ENCODE assay signal across 14 mouse cellular contexts in the genomic region with DNA sequence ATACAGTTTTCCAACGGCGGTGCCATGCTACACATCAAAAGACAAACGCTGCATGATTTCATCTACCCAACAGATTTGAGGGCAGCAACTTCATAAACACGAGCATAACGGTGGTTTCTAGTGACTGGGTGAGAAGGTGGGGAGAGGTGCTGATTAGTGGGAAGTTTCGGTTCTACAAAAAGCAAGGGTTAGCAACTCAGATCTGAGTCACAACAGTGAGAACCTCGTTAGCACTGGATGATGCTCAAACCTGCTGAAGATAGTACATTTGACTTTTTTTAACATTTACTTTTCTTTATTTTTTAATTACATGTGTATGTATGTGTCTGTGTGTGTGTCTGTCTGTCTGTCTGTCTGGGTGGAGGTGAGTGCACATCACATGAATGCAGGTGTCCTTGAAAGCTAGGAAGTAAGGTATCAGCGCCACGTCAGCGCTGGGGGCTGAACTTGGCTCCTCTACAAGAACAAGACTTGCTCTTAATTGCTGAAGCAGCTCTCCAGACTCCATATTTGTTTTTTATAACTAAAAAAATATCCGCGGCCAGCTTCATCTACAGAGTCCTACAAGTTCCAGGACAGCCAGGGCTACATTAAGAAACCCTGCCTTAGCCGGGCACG. TPM values are rescaled to one million over a fixed set of nuclear protein-coding genes. Genes with fewer than 3 reads are reported as not detected.
DNase-seq lines count a peak whose midpoint lies in the region; ATAC-seq lines count a peak whose summit lies in the region.
"Had no signal": no experiment of that assay in that cellular context is flagged by ENCODE, and none has a peak within 500 bp of the region (broad histone marks: within the 10 kb centered on the region; RNA-seq: fewer than 3 reads in every experiment).

No protein-coding gene starts in this region.

- peaks cover 99% of the 10 kb centered on the region for H3K4me1 ChIP-seq in megakaryocyte, embryonic 14.5 days

- peak overlapping the region; percentile 90 for H3K4me3 ChIP-seq in megakaryocyte, embryonic 14.5 days (replicated peaks)
- H3K4me3 ChIP-seq: hindbrain, embryonic 13.5 days; left cerebral cortex, adult 2 months had no signal

- H3K36me3 ChIP-seq in megakaryocyte, embryonic 14.5 days (replicated peaks; ENCODE audit: low read length), result peaks cover 43% of the 10 kb centered on the region
- H3K36me3 ChIP-seq: hindbrain, embryonic 13.5 days had no signal

- no peak for ATAC-seq in megakaryocyte, adult 5-6 weeks (ENCODE audit: poor library complexity, severe bottlenecking)
- peak; percentile 78 for ATAC-seq in activated CD4-positive, CD25-positive, alpha-beta regulatory T cell, adult 4 months

- H3K27me3 ChIP-seq in megakaryocyte, embryonic 14.5 days (replicated peaks), result no peaks in the 10 kb centered on the region
- H3K27me3 ChIP-seq: hindbrain, embryonic 13.5 days had no signal

- no peaks in the 10 kb centered on the region for H3K9me3 ChIP-seq in megakaryocyte, embryonic 14.5 days
- H3K9me3 ChIP-seq: hindbrain, embryonic 13.5 days had no signal

- peak; percentile 63 for DNase-seq in CD4-positive, CD25-positive, alpha-beta regulatory T cell, adult 2 months (ENCODE audit: low read depth, low spot score)
- DNase-seq in naive thymus-derived CD4-positive, alpha-beta T cell, adult 2 months (ENCODE audit: low read depth), result peak; percentile 25
- DNase-seq in adrenal gland, postnatal 4 days (ENCODE audit: low spot score in 2 of 2), result no peak
- DNase-seq in left cerebral cortex, adult 8-10 months (ENCODE audit: low spot score in 2 of 2), result no peak
- DNase-seq: adrenal gland, postnatal 14 days; cerebellum, adult 9-11 months; heart, adult 11 months; kidney, adult 11 months; kidney, postnatal 36 days had no signal

RNA-seq across cellular contexts. Expression of a gene that starts 7.6 kb away (rescaled TPM):
- polyA plus RNA-seq in megakaryocyte, embryonic 14.5 days (2012; ENCODE audit: insufficient read depth, low replicate concordance), result 13.5 and 15.9 TPM in 2 replicates
- 0.13 and 0.30 TPM in 2 replicates for total RNA-seq in megakaryocyte, adult 5-6 weeks (2015)
- total RNA-seq in megakaryocyte, adult 5-6 weeks (2017), result 0.22 and 2.0 TPM in 2 replicates
- polyA plus RNA-seq in activated CD4-positive, CD25-positive, alpha-beta regulatory T cell, adult 4 months (2017; shearing (Covaris generic)), result 1 to 10 TPM; 3.6 to 4.4 TPM
- 1 to 10 TPM; 5.8 to 7.3 TPM for total RNA-seq in adrenal gland, postnatal 4 days (2021)
- 1 to 10 TPM in 1 of 4 experiments, under 1 TPM in 3; 0.13 to 1.4 (median 0.84) TPM for total RNA-seq in left cerebral cortex, adult 8-10 months (2022)

RNA-seq across cellular contexts. Expression of a gene that starts 35.6 kb away (rescaled TPM):
- polyA plus RNA-seq in megakaryocyte, embryonic 14.5 days (2012; ENCODE audit: insufficient read depth, low replicate concordance), result 9.9 and 29.2 TPM in 2 replicates
- total RNA-seq in megakaryocyte, adult 5-6 weeks (2015), result 3.9 and 4.1 TPM in 2 replicates
- total RNA-seq in megakaryocyte, adult 5-6 weeks (2017), result 1.5 and 1.7 TPM in 2 replicates
- 10 to 100 TPM; 23.7 to 37.7 TPM for polyA plus RNA-seq in activated CD4-positive, CD25-positive, alpha-beta regulatory T cell, adult 4 months (2017; shearing (Covaris generic))
- total RNA-seq in adrenal gland, postnatal 4 days (2021), result 1 to 10 TPM; 6.9 to 7.4 TPM
- 1 to 10 TPM; 3.3 to 4.4 (median 4.0) TPM for total RNA-seq in left cerebral cortex, adult 8-10 months (2022)

Comparison
In these comparisons a context has a peak if more than half of its experiments do, and no peak if none do; other contexts are left out.
1. DNase-seq: peak in CD4-positive, CD25-positive, alpha-beta regulatory T cell, adult 2 months (single experiment) and naive thymus-derived CD4-positive, alpha-beta T cell, adult 2 months (single experiment); none in adrenal gland, postnatal 4 days (0 of 2) and left cerebral cortex, adult 8-10 months (0 of 2).